Comparison of ENCODE assay signal across 8 mouse cellular contexts in genomic region chr10:41552847-41553589, GRCm38 (mm10). TPM values are rescaled to one million over a fixed set of nuclear protein-coding genes. Genes with fewer than 3 reads are reported as not detected.
DNase-seq lines count a peak whose midpoint lies in the region; ATAC-seq and TF ChIP-seq lines count a peak whose summit lies in the region.

No protein-coding gene starts in this region.

- no peak overlapping the region for H3K4me3 ChIP-seq in forebrain, embryonic 10.5 days
- no peak overlapping the region for H3K4me3 ChIP-seq in forebrain, embryonic 12.5 days (replicated peaks)
- H3K4me3 ChIP-seq in embryonic fibroblast, embryonic 13.5 days (ENCODE audit: insufficient read depth, low read length) = no peak overlapping the region
- H3K4me3 ChIP-seq in hindbrain, embryonic 11.5 days (ENCODE audit: low read depth, low read length) = no peak overlapping the region
- no peak overlapping the region for H3K4me3 ChIP-seq in midbrain, postnatal 0 days (ENCODE audit: low read depth, low read length)

- peaks cover 9% of the 10 kb centered on the region for H3K9me3 ChIP-seq in forebrain, embryonic 10.5 days
- peaks cover 6% of the 10 kb centered on the region; the same call in 1 of the 2 replicates for H3K9me3 ChIP-seq in forebrain, embryonic 12.5 days
- 0 out of 2 replicates have a peak, but pooled peaks cover 4% of the 10 kb centered on the region for H3K9me3 ChIP-seq in hindbrain, embryonic 11.5 days (ENCODE audit: control insufficient read depth, low read length)
- H3K9me3 ChIP-seq in midbrain, postnatal 0 days (ENCODE audit: low read length) = peaks cover 4% of the 10 kb centered on the region; the same call in 1 of the 2 replicates

- no peak for TF ChIP-seq POLR2A in embryonic fibroblast, embryonic 13.5 days (IDR thresholded peaks at IDR 0.05; ENCODE audit: low read depth, low read length)

- peak; percentile 32 for DNase-seq in forebrain, embryonic 10.5 days (ENCODE audit: extremely low spot score, low spot score)
- DNase-seq in MN1 (ENCODE audit: low spot score) = peak; percentile 40
- peak; percentile 11 for DNase-seq in hindbrain, embryonic 11.5 days (ENCODE audit: low spot score)
- DNase-seq in left cerebral cortex, adult 18-20 months (ENCODE audit: low spot score in 2 of 2) = peak; percentile 45 to 53
- DNase-seq in midbrain, postnatal 0 days (ENCODE audit: low spot score) = peak; percentile 12
- peak; percentile 89 for DNase-seq in thymus, postnatal 4 days

- H3K27me3 ChIP-seq in forebrain, embryonic 10.5 days (ENCODE audit: poor library complexity, severe bottlenecking) = no peaks in the 10 kb centered on the region
- no peaks in the 10 kb centered on the region for H3K27me3 ChIP-seq in forebrain, embryonic 12.5 days
- no peaks in the 10 kb centered on the region for H3K27me3 ChIP-seq in hindbrain, embryonic 11.5 days (ENCODE audit: control insufficient read depth, insufficient read depth, low read length)
- no peaks in the 10 kb centered on the region for H3K27me3 ChIP-seq in midbrain, postnatal 0 days (ENCODE audit: insufficient read depth, low read length)

- 43% methylated on average over 14 of the region's 14 CpGs for WGBS in forebrain, embryonic 10.5 days
- 37% methylated on average over 14 of the region's 14 CpGs for WGBS in forebrain, embryonic 12.5 days
- WGBS in hindbrain, embryonic 11.5 days = 51% methylated on average over 14 of the region's 14 CpGs
- 42% methylated on average over 14 of the region's 14 CpGs for WGBS in midbrain, postnatal 0 days

- no peak for TF ChIP-seq CTCF in embryonic fibroblast, embryonic 13.5 days (IDR thresholded peaks at IDR 0.05; ENCODE audit: borderline replicate concordance, insufficient read depth, low read length)
- no peak for TF ChIP-seq CTCF in midbrain, postnatal 0 days (IDR thresholded peaks at IDR 0.05)

- no peak overlapping the region for H3K4me2 ChIP-seq in forebrain, embryonic 12.5 days
- no peak overlapping the region for H3K4me2 ChIP-seq in hindbrain, embryonic 11.5 days (replicated peaks; ENCODE audit: low read depth, low read length)
- no peak overlapping the region for H3K4me2 ChIP-seq in midbrain, postnatal 0 days (ENCODE audit: low read depth, low read length, poor library complexity, severe bottlenecking)

- no peak for ATAC-seq in forebrain, embryonic 12.5 days (ENCODE audit: low FRiP score)
- ATAC-seq in hindbrain, embryonic 11.5 days (ENCODE audit: low FRiP score) = no peak
- 0 out of 2 replicates have a peak, but pooled peaks have one; percentile 54 for ATAC-seq in midbrain, postnatal 0 days (ENCODE audit: low FRiP score)

- H3K36me3 ChIP-seq in forebrain, embryonic 10.5 days (replicated peaks) = no peaks in the 10 kb centered on the region
- no peaks in the 10 kb centered on the region for H3K36me3 ChIP-seq in forebrain, embryonic 12.5 days (replicated peaks)
- no peaks in the 10 kb centered on the region for H3K36me3 ChIP-seq in hindbrain, embryonic 11.5 days (ENCODE audit: control insufficient read depth, insufficient read depth, low read length)
- H3K36me3 ChIP-seq in midbrain, postnatal 0 days (ENCODE audit: insufficient read depth, low read length) = no peaks in the 10 kb centered on the region

- peaks cover 26% of the 10 kb centered on the region for H3K4me1 ChIP-seq in forebrain, embryonic 10.5 days
- H3K4me1 ChIP-seq in forebrain, embryonic 12.5 days = peaks cover 9% of the 10 kb centered on the region
- peaks cover 15% of the 10 kb centered on the region for H3K4me1 ChIP-seq in embryonic fibroblast, embryonic 13.5 days (ENCODE audit: control insufficient read depth, insufficient read depth, low read length)
- no peaks in the 10 kb centered on the region for H3K4me1 ChIP-seq in hindbrain, embryonic 11.5 days (replicated peaks; ENCODE audit: control insufficient read depth, insufficient read depth, low read length)
- H3K4me1 ChIP-seq in midbrain, postnatal 0 days (ENCODE audit: insufficient read depth, low read length) = no peaks in the 10 kb centered on the region; the same call in 1 of the 2 replicates

- H3K27ac ChIP-seq in forebrain, embryonic 10.5 days = peak overlapping the region; percentile 42; the same call in 1 of the 2 replicates
- no peak overlapping the region for H3K27ac ChIP-seq in forebrain, embryonic 12.5 days
- H3K27ac ChIP-seq in embryonic fibroblast, embryonic 13.5 days (ENCODE audit: insufficient read depth, low read length) = peak overlapping the region; percentile 28; the same call in 1 of the 2 replicates
- H3K27ac ChIP-seq in hindbrain, embryonic 11.5 days (ENCODE audit: low read depth, low read length) = no peak overlapping the region
- no peak overlapping the region for H3K27ac ChIP-seq in midbrain, postnatal 0 days (ENCODE audit: low read depth, low read length)

- no peak overlapping the region for H3K9ac ChIP-seq in forebrain, embryonic 12.5 days
- no peak overlapping the region for H3K9ac ChIP-seq in hindbrain, embryonic 11.5 days (ENCODE audit: low read depth, low read length)
- H3K9ac ChIP-seq in midbrain, postnatal 0 days (replicated peaks; ENCODE audit: low read length, poor library complexity, severe bottlenecking) = no peak overlapping the region

RNA-seq across cellular contexts. Expression of gene Cd164, which starts 33.8 kb away (rescaled TPM):
- polyA plus RNA-seq in forebrain, embryonic 10.5 days (2016; fragmentation: Nextera tagmentation; extraction: Ambion mirVana) = 125 and 129 TPM in 2 replicates
- 104 and 110 TPM in 2 replicates for polyA plus RNA-seq in forebrain, embryonic 12.5 days (2016; fragmentation: Nextera tagmentation; extraction: Ambion mirVana)
- polyA plus RNA-seq in embryonic fibroblast, embryonic 13.5 days (2011; ENCODE audit: insufficient read length, low read depth, missing spikeins) = 284 and 337 TPM in 2 replicates
- polyA plus RNA-seq in hindbrain, embryonic 11.5 days (2014; fragmentation: Nextera tagmentation; extraction: Ambion mirVana) = 122 and 123 TPM in 2 replicates
- total RNA-seq in left cerebral cortex, adult 18-20 months (2021) = 10 to 100 TPM; 61.0 to 68.7 TPM
- total RNA-seq in midbrain, postnatal 0 days (2014; rRNA removed) = 29.3 and 31.2 TPM in 2 replicates
- polyA plus RNA-seq in midbrain, postnatal 0 days (2015; fragmentation: Nextera tagmentation; extraction: Ambion mirVana) = 44.5 and 48.2 TPM in 2 replicates

Comparison
In these comparisons a context has a peak if more than half of its experiments do, and no peak if none do; other contexts are left out.
1. H3K27ac ChIP-seq: peak in forebrain, embryonic 10.5 days (single experiment) and embryonic fibroblast, embryonic 13.5 days (single experiment); none in forebrain, embryonic 12.5 days (single experiment), hindbrain, embryonic 11.5 days (single experiment) and midbrain, postnatal 0 days (single experiment).
2. DNase-seq: peak in every context shown above with its lines; median percentile 89 in thymus, postnatal 4 days; 49 in left cerebral cortex, adult 18-20 months; 40 in MN1; 32 in forebrain, embryonic 10.5 days; 12 in midbrain, postnatal 0 days; 11 in hindbrain, embryonic 11.5 days.